Mouse (Mus musculus) heart, postnatal 0 days (tissue): Measurements from ENCODE around the gene Gid8.

Experiments
- CTCF ChIP-seq: IDR thresholded peaks from 2 replicates; pipeline ENCODE4 v1.5.1; 2016; ENCODE audit warnings: antibody characterized with exemption, control low read depth, low read depth
- EP300 ChIP-seq: IDR thresholded peaks from 2 replicates; pipeline ENCODE4 v1.6.1; 2016; ENCODE audit warnings: antibody characterized with exemption, low read depth

- TF ChIP-seq CTCF, result no peak
- TF ChIP-seq EP300, result no peak
These were observed 25.9 kb upstream of the Gid8 start for GRCm38 (mm10) chr2:180684031-180684430.
